Mouse (Mus musculus) cerebellum, adult (tissue): ENCODE results near the gene Mfsd14a.
A peak's percentile ranks its signal among the peaks of the same experiment; 100 is the strongest.
"Not testable (repeated sequence)": the region's sequence is repeated elsewhere in the genome, so short reads cannot be mapped to it uniquely, and the experiment has no call there.

Experiments
- ATAC-seq: cut with Nextera tagmentation; 2 replicates; pipeline ENCODE4 v1.9.2; 2017; ENCODE audit warnings: mild to moderate bottlenecking, moderate library complexity, mixed read lengths; ENCODE audit not compliant: insufficient number of reproducible peaks, low FRiP score, low TSS enrichment

The Mfsd14a gene

GRCm38 (mm10) chr3:116662463-116662863 lies at the start of gene Mfsd14a:
Gene Mfsd14a, minus strand, starts transcription at chr3:116662677.
- peak; percentile 95 for ATAC-seq

- ATAC-seq = peak; percentile 91
These were observed 49.4 kb upstream of the Mfsd14a start for GRCm38 (mm10) chr3:116711624-116712435.

- ATAC-seq = no peak
These were observed 48.5 kb upstream of the Mfsd14a start for GRCm38 (mm10) chr3:116710941-116711340.

DNA sequence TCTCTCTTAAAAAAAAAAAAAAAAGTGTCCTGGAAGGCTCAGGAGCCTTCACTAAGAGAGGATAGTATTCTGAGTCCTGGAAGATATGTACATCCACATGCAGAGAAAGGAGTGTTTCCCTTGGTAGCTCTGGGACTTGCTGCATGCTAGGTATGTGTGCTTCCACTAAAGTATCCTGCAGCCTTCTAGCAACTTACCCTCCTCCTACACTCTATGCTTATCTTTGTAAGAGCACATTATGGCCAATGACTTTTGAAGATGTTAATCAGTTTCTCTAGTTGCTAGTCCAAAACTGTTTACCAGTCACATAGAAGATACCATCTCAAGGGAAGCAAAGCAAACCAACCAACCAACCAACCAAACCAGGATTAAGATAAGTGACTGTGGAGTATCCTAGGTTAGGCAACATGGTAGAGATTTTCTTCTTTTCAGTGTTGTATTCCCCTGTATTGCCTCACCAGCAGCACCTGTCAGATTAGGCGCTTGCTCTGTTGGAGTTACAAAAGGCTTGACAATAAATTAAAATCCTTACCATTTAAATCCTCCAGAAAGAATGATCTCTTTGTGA lies 43.2 kb upstream of the Mfsd14a start:
- ATAC-seq = no peak

GRCm38 (mm10) chr3:116703835-116704234 lies 41.4 kb upstream of the Mfsd14a start:
- no peak for ATAC-seq

GRCm38 (mm10) chr3:116702647-116703272 lies 40.3 kb upstream of the Mfsd14a start:
- no peak for ATAC-seq

GRCm38 (mm10) chr3:116701601-116702000 lies 39.1 kb upstream of the Mfsd14a start:
- ATAC-seq = no peak

- ATAC-seq = no peak
These were observed 36.3 kb upstream of the Mfsd14a start for GRCm38 (mm10) chr3:116698786-116699185.

GRCm38 (mm10) chr3:116695666-116695985 lies 33.1 kb upstream of the Mfsd14a start:
- ATAC-seq = no peak

GRCm38 (mm10) chr3:116694955-116695665 lies 32.6 kb upstream of the Mfsd14a start:
- ATAC-seq = no peak

GRCm38 (mm10) chr3:116694312-116694711 lies 31.8 kb upstream of the Mfsd14a start:
- ATAC-seq = no peak

GRCm38 (mm10) chr3:116681160-116681559 lies 18.7 kb upstream of the Mfsd14a start, which contains the start of gene Gm43191:
Gene Gm43191, minus strand, starts transcription at chr3:116681260.
- no peak for ATAC-seq

GRCm38 (mm10) chr3:116664281-116664680 lies 1.8 kb upstream of the Mfsd14a start:
- not testable (repeated sequence) for ATAC-seq

DNA sequence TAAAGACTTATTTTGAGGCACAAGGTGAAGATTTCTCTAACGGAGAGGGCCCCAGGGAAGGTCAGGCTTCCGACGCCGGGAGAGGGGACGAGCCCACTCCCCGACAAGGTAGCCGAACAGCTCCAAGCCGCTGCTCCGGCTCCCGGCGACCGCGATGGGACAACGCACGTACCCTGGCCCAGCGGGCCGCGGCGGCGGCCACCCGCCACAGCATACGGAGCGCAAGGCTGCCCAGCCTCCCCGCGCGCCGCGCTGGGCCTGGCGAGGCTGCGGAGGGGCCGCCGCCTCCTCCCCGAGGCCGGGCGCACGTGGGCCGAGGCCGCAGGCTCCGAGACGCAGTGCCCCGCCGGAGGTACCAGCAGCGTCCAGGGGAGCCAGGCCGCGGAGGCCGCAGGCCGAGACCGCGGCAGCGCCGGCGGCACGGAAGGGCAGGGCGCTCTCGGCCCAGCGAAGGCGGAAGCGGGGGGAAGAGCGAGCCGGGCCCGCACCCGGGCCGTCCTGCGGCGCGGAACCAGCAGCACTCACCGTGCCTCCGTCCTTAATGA lies 535 bp downstream of the Mfsd14a start:
- ATAC-seq = peak; percentile 77

DNA sequence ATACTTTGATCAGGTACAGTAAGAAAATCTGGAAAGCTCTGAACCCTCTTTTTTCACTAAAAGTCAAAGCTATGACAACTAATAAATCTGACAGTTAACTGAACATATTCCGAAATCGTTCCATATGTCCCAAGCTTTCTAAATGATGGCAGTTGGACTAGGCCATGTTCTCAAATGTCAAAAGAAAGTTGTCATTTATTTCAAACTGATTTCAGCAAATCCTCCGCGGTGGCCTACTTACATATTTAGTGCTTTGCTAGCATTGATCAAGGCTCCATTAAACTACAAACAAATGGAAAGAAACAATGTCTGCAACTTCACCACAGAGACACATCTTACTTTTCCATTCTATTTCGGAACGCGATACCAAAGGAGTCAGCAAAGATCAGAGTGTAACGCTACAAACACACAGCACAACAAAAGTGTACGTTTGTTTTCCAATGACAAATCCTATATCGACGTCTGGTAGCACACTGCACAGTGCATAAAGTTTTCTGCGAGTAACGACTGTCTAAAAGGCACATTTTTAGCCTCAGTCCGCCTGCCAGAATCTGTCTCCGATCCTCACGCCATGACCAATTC lies 1.1 kb downstream of the Mfsd14a start:
- ATAC-seq = no peak

GRCm38 (mm10) chr3:116659856-116660430 lies 2.5 kb downstream of the Mfsd14a start:
- no peak for ATAC-seq

- no peak for ATAC-seq
These were observed 3.4 kb downstream of the Mfsd14a start for GRCm38 (mm10) chr3:116658928-116659565.

DNA sequence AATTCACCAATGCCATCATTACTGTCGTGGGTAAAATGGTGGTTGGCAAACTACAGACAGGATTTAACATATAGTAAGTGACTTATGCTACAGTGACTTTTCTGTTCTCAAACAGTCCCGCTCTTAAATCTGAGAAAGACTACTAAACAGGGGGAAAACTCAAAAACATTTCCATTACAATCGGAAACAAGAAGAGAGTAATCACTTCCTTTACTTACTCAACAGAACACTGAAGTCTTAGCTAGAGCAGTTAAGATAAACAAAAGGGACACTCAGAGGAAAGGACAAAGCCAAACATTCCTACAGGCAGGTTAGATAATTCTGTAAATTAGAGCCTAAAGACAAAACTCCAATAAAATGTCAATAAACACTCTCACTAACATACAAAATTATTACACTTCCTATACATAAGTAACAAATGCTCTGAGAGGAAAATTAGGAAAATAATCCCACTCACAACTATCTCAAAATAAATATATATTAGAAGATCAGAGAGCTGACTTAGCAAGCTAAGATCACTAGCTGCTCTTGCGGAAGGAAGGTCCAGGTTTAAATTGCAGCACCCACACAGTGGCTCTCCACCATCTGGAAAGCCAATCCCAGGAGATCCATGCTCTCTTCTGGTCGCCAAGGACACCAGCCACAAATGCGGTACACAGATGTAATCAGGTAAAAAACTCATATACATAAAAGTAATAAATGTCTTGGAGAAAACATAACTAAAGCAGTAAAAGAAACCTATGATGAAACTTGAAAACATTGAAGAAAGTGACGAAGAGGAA lies 6.1 kb downstream of the Mfsd14a start:
- no peak for ATAC-seq

GRCm38 (mm10) chr3:116654051-116654450 lies 8.4 kb downstream of the Mfsd14a start:
- not testable (repeated sequence) for ATAC-seq
